Mouse (Mus musculus) thymus, postnatal 14 days (tissue): ENCODE data around the gene Amelx.

Experiments used
- DNase-seq: peaks from one replicate; pipeline ENCODE4 v3.0.0; 2021

Amelx gene

DNA sequence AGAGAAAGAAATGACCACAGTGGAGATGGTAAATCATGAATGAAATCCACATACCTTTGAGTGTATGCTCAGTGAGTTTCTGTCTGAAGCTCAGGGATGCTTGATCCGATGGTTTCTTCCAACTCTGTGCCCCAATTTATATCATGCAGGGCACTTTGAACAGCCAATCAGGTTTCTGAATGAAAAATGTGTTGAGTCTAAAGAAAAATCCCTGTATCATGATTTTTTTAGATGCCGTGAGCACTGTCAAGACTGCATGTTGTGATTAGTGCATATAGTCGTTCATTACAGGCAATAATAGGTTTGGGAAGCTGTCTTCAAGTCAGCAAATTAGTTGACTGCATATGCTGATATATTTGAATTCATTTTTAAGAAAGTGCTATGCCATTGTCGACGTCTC is at the start of gene Amelx:
TSS of gene Amelx (minus strand) at position 101 of the 400 bp plus-strand sequence.
- DNase-seq = no peak

- DNase-seq = no peak
Measured at GRCm38 (mm10) chrX:169222357-169223062, 35.5 kb upstream of the Amelx start.

- no peak for DNase-seq
Measured at GRCm38 (mm10) chrX:169220064-169220463, 33.1 kb upstream of the Amelx start.

GRCm38 (mm10) chrX:169210019-169210418 is 23.0 kb upstream of the Amelx start:
- DNase-seq = no peak

- no peak for DNase-seq
Measured at GRCm38 (mm10) chrX:169178634-169179033, 8.4 kb downstream of the Amelx start.

- DNase-seq = no peak
Measured at GRCm38 (mm10) chrX:169173796-169174195, 13.2 kb downstream of the Amelx start.

DNA sequence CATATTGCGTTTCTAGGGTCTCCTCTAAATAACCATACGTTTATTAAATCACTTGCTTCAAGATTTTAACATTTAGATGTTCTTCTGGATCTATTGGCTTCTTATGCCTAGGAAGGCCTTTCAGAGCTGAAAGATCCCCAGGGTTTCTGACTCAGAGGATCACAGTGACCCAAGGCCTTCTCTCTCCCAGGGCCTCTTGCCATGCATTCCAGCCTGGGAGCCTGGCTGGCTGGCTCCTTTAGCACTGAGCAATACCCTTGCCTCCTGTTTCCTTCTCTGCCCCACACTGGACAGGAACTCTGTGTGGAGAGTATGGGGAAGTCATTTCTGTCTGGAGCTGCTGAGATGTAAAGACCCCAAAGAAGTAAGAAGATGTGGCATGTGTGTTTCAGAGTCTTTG is 16.0 kb downstream of the Amelx start:
- DNase-seq = no peak

- DNase-seq = no peak
Measured at GRCm38 (mm10) chrX:169158385-169158784, 28.6 kb downstream of the Amelx start.

GRCm38 (mm10) chrX:169153805-169154204 is 33.2 kb downstream of the Amelx start:
- no peak for DNase-seq

GRCm38 (mm10) chrX:169140467-169140866 is 46.5 kb downstream of the Amelx start:
- DNase-seq = no peak

DNA sequence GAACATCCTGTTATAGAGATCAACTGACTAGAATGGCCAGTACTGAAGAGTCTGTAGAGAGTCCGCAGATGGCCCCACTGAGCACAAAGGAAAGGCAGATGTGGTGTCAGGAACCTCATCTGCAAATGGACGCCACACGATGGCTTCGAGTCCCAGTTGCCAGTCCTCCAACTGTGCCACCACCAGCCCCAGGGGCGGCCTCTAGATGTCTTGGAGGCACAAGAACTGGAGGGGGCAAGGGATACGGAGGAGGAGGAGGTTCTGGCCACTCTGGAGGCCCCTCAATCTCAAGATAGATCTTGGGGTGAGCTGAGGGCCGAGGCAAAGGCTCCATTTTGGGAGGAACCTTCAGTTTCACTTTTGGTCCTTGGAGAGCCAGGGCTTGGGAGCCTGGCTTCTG is 47.2 kb downstream of the Amelx start:
- no peak for DNase-seq
